Mouse (Mus musculus): ENCODE results near the gene Ctc1.

DNA sequence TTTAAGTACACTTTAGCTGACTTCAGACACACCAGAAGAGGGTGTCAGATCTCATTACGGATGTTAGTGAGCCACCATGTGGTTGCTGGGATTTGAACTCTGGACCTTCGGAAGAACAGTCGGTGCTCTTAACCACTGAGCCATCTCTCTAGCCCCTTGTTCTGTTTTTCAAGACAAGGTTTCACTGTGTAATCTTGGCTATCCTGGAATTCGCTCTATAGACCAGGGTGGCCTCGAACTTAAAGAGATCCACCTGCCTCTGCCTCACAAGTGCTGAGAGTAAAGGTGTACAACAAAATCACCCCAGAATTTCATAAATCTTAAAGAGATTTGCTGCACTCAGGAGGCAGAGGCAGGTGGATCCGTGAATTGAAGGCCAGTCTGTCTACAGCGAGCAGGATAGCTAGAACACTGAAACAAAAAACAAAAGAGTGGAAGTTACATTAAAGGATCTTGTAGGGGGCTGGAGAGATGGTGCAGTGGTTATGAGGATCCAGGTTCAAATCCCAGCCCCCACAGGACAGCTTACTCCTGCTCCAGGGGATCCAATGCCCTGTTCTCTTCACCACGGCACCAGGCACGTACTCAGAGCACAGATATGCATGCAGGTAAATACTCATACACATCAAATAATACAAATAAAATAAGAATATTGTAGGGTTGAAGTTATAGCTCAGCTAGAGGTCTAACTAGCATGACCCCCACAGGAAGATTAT lies 60.2 kb downstream of the Ctc1 start:
- TF ChIP-seq CTCF (IDR thresholded peaks at IDR 0.05; ENCODE audit: extremely low read depth, insufficient read length, insufficient replicate concordance, low read depth, low read length), result no peak
- no peak for TF ChIP-seq POLR2A (IDR thresholded peaks at IDR 0.05; ENCODE audit: low read depth, low read length)
